Mouse (Mus musculus): ENCODE measurements around the gene Myo15. TPM values are rescaled to one million over a fixed set of nuclear protein-coding genes. Genes with fewer than 3 reads are reported as not detected.
"Not testable (repeated sequence)": the region's sequence is repeated elsewhere in the genome, so short reads cannot be mapped to it uniquely, and the experiment has no call there.

The Myo15 gene
- polyA plus RNA-seq, 1 experiment: not detected

GRCm38 (mm10) chr11:60540002-60540610 is 71.0 kb downstream of the Myo15 start:
- Histone ChIP-seq H3K4me1 (ENCODE audit: control insufficient read depth, insufficient read depth, low read length) (peaks cover 22% of the 10 kb centered on the region), H3K27ac (ENCODE audit: insufficient read depth, low read depth, low read length) (peak overlapping the region; percentile 56), H3K4me3 (ENCODE audit: insufficient read depth, low read length) (peak overlapping the region; percentile 50)
- no peak for TF ChIP-seq POLR2A (IDR thresholded peaks at IDR 0.05; ENCODE audit: borderline replicate concordance, low read depth, low read length)
- no peak for TF ChIP-seq CTCF (IDR thresholded peaks at IDR 0.05; ENCODE audit: low read depth, low read length)

GRCm38 (mm10) chr11:60540761-60541160 is 71.6 kb downstream of the Myo15 start:
- no peak for TF ChIP-seq CTCF (IDR thresholded peaks at IDR 0.05; ENCODE audit: low read depth, low read length)
- TF ChIP-seq POLR2A (IDR thresholded peaks at IDR 0.05; ENCODE audit: borderline replicate concordance, low read depth, low read length): no peak
- peak overlapping the region; percentile 50 for H3K4me3 ChIP-seq (ENCODE audit: insufficient read depth, low read length)
- H3K4me1 ChIP-seq (ENCODE audit: control insufficient read depth, insufficient read depth, low read length): peaks cover 22% of the 10 kb centered on the region
- H3K27ac ChIP-seq (ENCODE audit: insufficient read depth, low read depth, low read length): peak overlapping the region; percentile 56

GRCm38 (mm10) chr11:60541831-60542230 is 72.7 kb downstream of the Myo15 start:
- Histone ChIP-seq H3K27ac (ENCODE audit: insufficient read depth, low read depth, low read length) (no peak overlapping the region), H3K4me3 (ENCODE audit: insufficient read depth, low read length) (no peak overlapping the region), H3K4me1 (ENCODE audit: control insufficient read depth, insufficient read depth, low read length) (peaks cover 17% of the 10 kb centered on the region)
- TF ChIP-seq CTCF (IDR thresholded peaks at IDR 0.05; ENCODE audit: low read depth, low read length) (no peak), POLR2A (IDR thresholded peaks at IDR 0.05; ENCODE audit: borderline replicate concordance, low read depth, low read length) (no peak)

GRCm38 (mm10) chr11:60543211-60543610 is 74.1 kb downstream of the Myo15 start:
- H3K4me3 ChIP-seq (ENCODE audit: insufficient read depth, low read length); H3K27ac ChIP-seq (ENCODE audit: insufficient read depth, low read depth, low read length): not testable (repeated sequence)
- H3K4me1 ChIP-seq (ENCODE audit: control insufficient read depth, insufficient read depth, low read length): peaks cover 17% of the 10 kb centered on the region

- Histone ChIP-seq H3K4me1 (ENCODE audit: control insufficient read depth, insufficient read depth, low read length) (peaks cover 17% of the 10 kb centered on the region), H3K27ac (ENCODE audit: insufficient read depth, low read depth, low read length) (no peak overlapping the region), H3K4me3 (ENCODE audit: insufficient read depth, low read length) (no peak overlapping the region)
- no peak for TF ChIP-seq CTCF (IDR thresholded peaks at IDR 0.05; ENCODE audit: low read depth, low read length)
- no peak for TF ChIP-seq POLR2A (IDR thresholded peaks at IDR 0.05; ENCODE audit: borderline replicate concordance, low read depth, low read length)
Observed at GRCm38 (mm10) chr11:60545433-60545832, 76.3 kb downstream of the Myo15 start.

- no peak overlapping the region for H3K27ac ChIP-seq (ENCODE audit: insufficient read depth, low read depth, low read length)
- TF ChIP-seq POLR2A (IDR thresholded peaks at IDR 0.05; ENCODE audit: borderline replicate concordance, low read depth, low read length) (no peak), CTCF (IDR thresholded peaks at IDR 0.05; ENCODE audit: low read depth, low read length) (no peak)
- peaks cover 4% of the 10 kb centered on the region; the same call in 1 of the 2 replicates for H3K4me1 ChIP-seq (ENCODE audit: control insufficient read depth, insufficient read depth, low read length)
- H3K4me3 ChIP-seq (ENCODE audit: insufficient read depth, low read length): no peak overlapping the region
Observed at GRCm38 (mm10) chr11:60548112-60548511, 79.0 kb downstream of the Myo15 start.

GRCm38 (mm10) chr11:60553091-60553490 is 84.0 kb downstream of the Myo15 start:
- Histone ChIP-seq H3K4me3 (ENCODE audit: insufficient read depth, low read length) (no peak overlapping the region), H3K27ac (ENCODE audit: insufficient read depth, low read depth, low read length) (no peak overlapping the region), H3K4me1 (ENCODE audit: control insufficient read depth, insufficient read depth, low read length) (peaks cover 8% of the 10 kb centered on the region)
- TF ChIP-seq CTCF (IDR thresholded peaks at IDR 0.05; ENCODE audit: low read depth, low read length) (no peak), POLR2A (IDR thresholded peaks at IDR 0.05; ENCODE audit: borderline replicate concordance, low read depth, low read length) (no peak)

GRCm38 (mm10) chr11:60557675-60558074 is 88.5 kb downstream of the Myo15 start:
- Histone ChIP-seq H3K4me1 (ENCODE audit: control insufficient read depth, insufficient read depth, low read length) (peaks cover 11% of the 10 kb centered on the region), H3K4me3 (ENCODE audit: insufficient read depth, low read length) (no peak overlapping the region), H3K27ac (ENCODE audit: insufficient read depth, low read depth, low read length) (no peak overlapping the region)
- TF ChIP-seq CTCF (IDR thresholded peaks at IDR 0.05; ENCODE audit: low read depth, low read length) (no peak), POLR2A (IDR thresholded peaks at IDR 0.05; ENCODE audit: borderline replicate concordance, low read depth, low read length) (no peak)

- Histone ChIP-seq H3K4me3 (ENCODE audit: insufficient read depth, low read length) (no peak overlapping the region), H3K27ac (ENCODE audit: insufficient read depth, low read depth, low read length) (no peak overlapping the region), H3K4me1 (ENCODE audit: control insufficient read depth, insufficient read depth, low read length) (peaks cover 11% of the 10 kb centered on the region)
- TF ChIP-seq CTCF (IDR thresholded peaks at IDR 0.05; ENCODE audit: low read depth, low read length): peak; percentile 62
- no peak for TF ChIP-seq POLR2A (IDR thresholded peaks at IDR 0.05; ENCODE audit: borderline replicate concordance, low read depth, low read length)
Observed at GRCm38 (mm10) chr11:60559342-60559741, 90.2 kb downstream of the Myo15 start.

GRCm38 (mm10) chr11:60574006-60574405 is 104.9 kb downstream of the Myo15 start:
- not testable (repeated sequence) for H3K4me1 ChIP-seq (ENCODE audit: control insufficient read depth, insufficient read depth, low read length); H3K4me3 ChIP-seq (ENCODE audit: insufficient read depth, low read length); H3K27ac ChIP-seq (ENCODE audit: insufficient read depth, low read depth, low read length)

Other genes starting within 250 kb of the Myo15 start
- gene Srebf1, start 246.8 kb upstream of the Myo15 start, polyA plus RNA-seq (2012; ENCODE audit: insufficient read depth, insufficient read length, missing spikeins): 41.9 and 49.2 TPM in 2 replicates
- 18.1 and 20.4 TPM in 2 replicates for gene Tom1l2, start 116.4 kb upstream of the Myo15 start, polyA plus RNA-seq (2012; ENCODE audit: insufficient read depth, insufficient read length, missing spikeins)
- 0.72 TPM in 1 of 2 replicates, not detected in the other for gene Drc3, start 116.0 kb upstream of the Myo15 start, polyA plus RNA-seq (2012; ENCODE audit: insufficient read depth, insufficient read length, missing spikeins)
- gene Gid4, start 52.2 kb upstream of the Myo15 start, polyA plus RNA-seq (2012; ENCODE audit: insufficient read depth, insufficient read length, missing spikeins): 13.6 and 13.9 TPM in 2 replicates
- gene Atpaf2, start 50.9 kb upstream of the Myo15 start, polyA plus RNA-seq (2012; ENCODE audit: insufficient read depth, insufficient read length, missing spikeins): 18.1 and 20.3 TPM in 2 replicates
- 27.7 and 30.8 TPM in 2 replicates for gene Drg2, start 14.7 kb upstream of the Myo15 start, polyA plus RNA-seq (2012; ENCODE audit: insufficient read depth, insufficient read length, missing spikeins)
- gene Alkbh5, start 67.0 kb downstream of the Myo15 start, polyA plus RNA-seq (2012; ENCODE audit: insufficient read depth, insufficient read length, missing spikeins): 39.2 and 40.4 TPM in 2 replicates
- gene Llgl1, start 230.4 kb downstream of the Myo15 start, polyA plus RNA-seq (2012; ENCODE audit: insufficient read depth, insufficient read length, missing spikeins): 17.1 and 17.5 TPM in 2 replicates